Mouse (Mus musculus): ENCODE results near the gene Prr22. TPM values are rescaled to one million over a fixed set of nuclear protein-coding genes. Genes with fewer than 3 reads are reported as not detected.

Prr22 gene
- total and polyA plus RNA-seq, 3 experiments, result 0.15 to 1.3 (median 0.93) TPM

- Histone ChIP-seq H3K36me3 (replicated peaks in 1 of 2; ENCODE audit: control insufficient read depth in 1 of 2, insufficient read depth in 1 of 2, low read length in 1 of 2) (no peaks in the 10 kb centered on the region), H3K9ac (ENCODE audit: insufficient read depth, low read depth) (no peak overlapping the region), H3K4me3 (replicated peaks in 1 of 3; ENCODE audit: low read depth in 2 of 3, low read length in 2 of 3, poor library complexity in 1 of 3) (no peak overlapping the region), H3K9me3 (replicated peaks; ENCODE audit: low read length) (no peaks in the 10 kb centered on the region), H3K4me1 (ENCODE audit: control insufficient read depth in 1 of 2, insufficient read depth in 2 of 2) (peaks cover 0 to 5% of the 10 kb centered on the region in 2 experiments; a peak in 2 of 4 replicates), H3K4me2 (ENCODE audit: insufficient read depth, low read depth, poor library complexity, severe bottlenecking) (no peak overlapping the region), H3K27ac (ENCODE audit: insufficient read depth, low read depth) (no peak overlapping the region), H3K27me3 (replicated peaks) (peaks cover 81% of the 10 kb centered on the region), H3K79me2 (replicated peaks; ENCODE audit: control insufficient read depth, extremely low read depth, insufficient read depth, poor library complexity, severe bottlenecking) (no peaks in the 10 kb centered on the region)
- dilution Hi-C loops (cut with MboI; ENCODE audit: extremely low pct_ligation_motif_present, extremely low pct_unique_long_range_greater_than_20kb, low sequenced_read_pairs), result no loop called here
- in situ Hi-C loops (cut with MboI; ENCODE audit: low pct_ligation_motif_present, low pct_unique_long_range_greater_than_20kb, low sequenced_read_pairs), result no loop called here
- DNase-seq (ENCODE audit: extremely low read depth), result no peak
- TF ChIP-seq ZC3H11A (IDR thresholded peaks at IDR 0.05; ENCODE audit: low read depth, low read length) (no peak), JUN (IDR thresholded peaks at IDR 0.05; ENCODE audit: insufficient read depth, low read depth, low read length) (no peak), SMC3 (IDR thresholded peaks at IDR 0.05; ENCODE audit: low read depth, low read length) (no peak)
These were observed 49.7 kb downstream of the Prr22 start for GRCm38 (mm10) chr17:56819694-56820111.

Other genes starting within 250 kb of the Prr22 start
Only the 20 nearest of the 22 such genes appear.
- 0.42 TPM in 2 replicates for gene Gm20219, start 215.9 kb upstream of the Prr22 start, total RNA-seq (2012; rRNA removed)
- not detected in 2 replicates for gene Gm20219, start 215.9 kb upstream of the Prr22 start, total RNA-seq (2014; rRNA removed)
- 1.4 and 1.6 TPM in 2 replicates for gene Gm20219, start 215.9 kb upstream of the Prr22 start, polyA plus RNA-seq (2012; ENCODE audit: insufficient read length, low read depth)
- 74.0 and 85.7 TPM in 2 replicates for gene Safb2, start 185.7 kb upstream of the Prr22 start, total RNA-seq (2012; rRNA removed)
- 13.8 and 16.3 TPM in 2 replicates for gene Safb2, start 185.7 kb upstream of the Prr22 start, total RNA-seq (2014; rRNA removed)
- 170 and 244 TPM in 2 replicates for gene Safb2, start 185.7 kb upstream of the Prr22 start, polyA plus RNA-seq (2012; ENCODE audit: insufficient read length, low read depth)
- 75.9 and 88.5 TPM in 2 replicates for gene Safb, start 185.4 kb upstream of the Prr22 start, total RNA-seq (2012; rRNA removed)
- 19.7 and 25.4 TPM in 2 replicates for gene Safb, start 185.4 kb upstream of the Prr22 start, total RNA-seq (2014; rRNA removed)
- gene Safb, start 185.4 kb upstream of the Prr22 start, polyA plus RNA-seq (2012; ENCODE audit: insufficient read length, low read depth), result 135 and 142 TPM in 2 replicates
- gene 2410015M20Rik, start 160.5 kb upstream of the Prr22 start, total RNA-seq (2012; rRNA removed), result 249 and 272 TPM in 2 replicates
- gene 2410015M20Rik, start 160.5 kb upstream of the Prr22 start, total RNA-seq (2014; rRNA removed), result 154 TPM in 2 replicates
- 178 and 202 TPM in 2 replicates for gene 2410015M20Rik, start 160.5 kb upstream of the Prr22 start, polyA plus RNA-seq (2012; ENCODE audit: insufficient read length, low read depth)
- gene Rpl36, start 156.8 kb upstream of the Prr22 start, total RNA-seq (2012; rRNA removed), result 4,187 and 4,995 TPM in 2 replicates
- 1,342 and 1,734 TPM in 2 replicates for gene Rpl36, start 156.8 kb upstream of the Prr22 start, total RNA-seq (2014; rRNA removed)
- 1,364 and 1,412 TPM in 2 replicates for gene Rpl36, start 156.8 kb upstream of the Prr22 start, polyA plus RNA-seq (2012; ENCODE audit: insufficient read length, low read depth)
- gene Lonp1, start 143.4 kb upstream of the Prr22 start, total RNA-seq (2012; rRNA removed), result 115 and 151 TPM in 2 replicates
- 65.4 and 69.6 TPM in 2 replicates for gene Lonp1, start 143.4 kb upstream of the Prr22 start, total RNA-seq (2014; rRNA removed)
- 99.4 and 112 TPM in 2 replicates for gene Lonp1, start 143.4 kb upstream of the Prr22 start, polyA plus RNA-seq (2012; ENCODE audit: insufficient read length, low read depth)
- 0.21 and 0.25 TPM in 2 replicates for gene Catsperd, start 142.1 kb upstream of the Prr22 start, total RNA-seq (2012; rRNA removed)
- 0.16 and 0.49 TPM in 2 replicates for gene Catsperd, start 142.1 kb upstream of the Prr22 start, total RNA-seq (2014; rRNA removed)
- 0.36 and 0.45 TPM in 2 replicates for gene Catsperd, start 142.1 kb upstream of the Prr22 start, polyA plus RNA-seq (2012; ENCODE audit: insufficient read length, low read depth)
- gene Ranbp3, start 97.0 kb upstream of the Prr22 start, total RNA-seq (2012; rRNA removed), result 77.9 and 91.6 TPM in 2 replicates
- gene Ranbp3, start 97.0 kb upstream of the Prr22 start, total RNA-seq (2014; rRNA removed), result 71.5 and 79.5 TPM in 2 replicates
- gene Ranbp3, start 97.0 kb upstream of the Prr22 start, polyA plus RNA-seq (2012; ENCODE audit: insufficient read length, low read depth), result 86.0 and 86.8 TPM in 2 replicates
- 201 and 207 TPM in 2 replicates for gene Ndufa11, start 52.5 kb upstream of the Prr22 start, total RNA-seq (2012; rRNA removed)
- 97.9 and 124 TPM in 2 replicates for gene Ndufa11, start 52.5 kb upstream of the Prr22 start, total RNA-seq (2014; rRNA removed)
- 131 and 155 TPM in 2 replicates for gene Ndufa11, start 52.5 kb upstream of the Prr22 start, polyA plus RNA-seq (2012; ENCODE audit: insufficient read length, low read depth)
- gene Vmac, start 52.2 kb upstream of the Prr22 start, total RNA-seq (2012; rRNA removed), result 3.5 and 5.1 TPM in 2 replicates
- gene Vmac, start 52.2 kb upstream of the Prr22 start, total RNA-seq (2014; rRNA removed), result 3.2 and 4.2 TPM in 2 replicates
- 3.4 and 3.7 TPM in 2 replicates for gene Vmac, start 52.2 kb upstream of the Prr22 start, polyA plus RNA-seq (2012; ENCODE audit: insufficient read length, low read depth)
- gene Nrtn, start 12.7 kb upstream of the Prr22 start, total RNA-seq (2012; rRNA removed), result 0.25 and 0.34 TPM in 2 replicates
- not detected in 2 replicates for gene Nrtn, start 12.7 kb upstream of the Prr22 start, total RNA-seq (2014; rRNA removed)
- gene Nrtn, start 12.7 kb upstream of the Prr22 start, polyA plus RNA-seq (2012; ENCODE audit: insufficient read length, low read depth), result not detected in 2 replicates
- gene Dus3l, start 5.5 kb upstream of the Prr22 start, total RNA-seq (2012; rRNA removed), result 57.5 and 62.1 TPM in 2 replicates
- 32.0 and 35.8 TPM in 2 replicates for gene Dus3l, start 5.5 kb upstream of the Prr22 start, total RNA-seq (2014; rRNA removed)
- gene Dus3l, start 5.5 kb upstream of the Prr22 start, polyA plus RNA-seq (2012; ENCODE audit: insufficient read length, low read depth), result 54.3 and 57.7 TPM in 2 replicates
- gene Rfx2, start 60.8 kb downstream of the Prr22 start, total RNA-seq (2012; rRNA removed), result 0.46 and 1.1 TPM in 2 replicates
- gene Rfx2, start 60.8 kb downstream of the Prr22 start, total RNA-seq (2014; rRNA removed), result 0.16 TPM in 1 of 2 replicates, not detected in the other
- 0.34 and 0.35 TPM in 2 replicates for gene Rfx2, start 60.8 kb downstream of the Prr22 start, polyA plus RNA-seq (2012; ENCODE audit: insufficient read length, low read depth)
- gene Acsbg2, start 104.2 kb downstream of the Prr22 start, total RNA-seq (2012; rRNA removed), result not detected in 2 replicates
- gene Acsbg2, start 104.2 kb downstream of the Prr22 start, total RNA-seq (2014; rRNA removed), result not detected in 2 replicates
- gene Acsbg2, start 104.2 kb downstream of the Prr22 start, polyA plus RNA-seq (2012; ENCODE audit: insufficient read length, low read depth), result not detected in 2 replicates
- gene 1700061G19Rik, start 105.2 kb downstream of the Prr22 start, total RNA-seq (2012; rRNA removed), result 0.08 TPM in 1 of 2 replicates, not detected in the other
- gene 1700061G19Rik, start 105.2 kb downstream of the Prr22 start, total RNA-seq (2014; rRNA removed), result not detected in 2 replicates
- gene 1700061G19Rik, start 105.2 kb downstream of the Prr22 start, polyA plus RNA-seq (2012; ENCODE audit: insufficient read length, low read depth), result 0.29 and 0.35 TPM in 2 replicates
- gene Mllt1, start 165.2 kb downstream of the Prr22 start, total RNA-seq (2012; rRNA removed), result 20.3 and 24.4 TPM in 2 replicates
- 15.9 and 17.1 TPM in 2 replicates for gene Mllt1, start 165.2 kb downstream of the Prr22 start, total RNA-seq (2014; rRNA removed)
- 39.7 and 40.4 TPM in 2 replicates for gene Mllt1, start 165.2 kb downstream of the Prr22 start, polyA plus RNA-seq (2012; ENCODE audit: insufficient read length, low read depth)
- not detected in 2 replicates for gene Acer1, start 211.9 kb downstream of the Prr22 start, total RNA-seq (2012; rRNA removed)
- gene Acer1, start 211.9 kb downstream of the Prr22 start, total RNA-seq (2014; rRNA removed), result not detected in 2 replicates
- not detected in 2 replicates for gene Acer1, start 211.9 kb downstream of the Prr22 start, polyA plus RNA-seq (2012; ENCODE audit: insufficient read length, low read depth)
- 166 and 169 TPM in 2 replicates for gene Clpp, start 220.1 kb downstream of the Prr22 start, total RNA-seq (2012; rRNA removed)
- gene Clpp, start 220.1 kb downstream of the Prr22 start, total RNA-seq (2014; rRNA removed), result 114 and 120 TPM in 2 replicates
- 115 and 117 TPM in 2 replicates for gene Clpp, start 220.1 kb downstream of the Prr22 start, polyA plus RNA-seq (2012; ENCODE audit: insufficient read length, low read depth)
- gene Alkbh7, start 227.1 kb downstream of the Prr22 start, total RNA-seq (2012; rRNA removed), result 40.0 and 51.8 TPM in 2 replicates
- 32.6 and 35.4 TPM in 2 replicates for gene Alkbh7, start 227.1 kb downstream of the Prr22 start, total RNA-seq (2014; rRNA removed)
- 21.2 and 21.8 TPM in 2 replicates for gene Alkbh7, start 227.1 kb downstream of the Prr22 start, polyA plus RNA-seq (2012; ENCODE audit: insufficient read length, low read depth)
- gene Pspn, start 229.8 kb downstream of the Prr22 start, total RNA-seq (2012; rRNA removed), result 0.34 TPM in 1 of 2 replicates, not detected in the other
- not detected in 2 replicates for gene Pspn, start 229.8 kb downstream of the Prr22 start, total RNA-seq (2014; rRNA removed)
- gene Pspn, start 229.8 kb downstream of the Prr22 start, polyA plus RNA-seq (2012; ENCODE audit: insufficient read length, low read depth), result 0.69 TPM in 1 of 2 replicates, not detected in the other